21 mouse cellular contexts compared by ENCODE assay signal in genomic region chr14:14101296-14101695, GRCm38 (mm10).
"Had no signal": no experiment of that assay in that cellular context is flagged by ENCODE, and none has a peak within 500 bp of the region (broad histone marks: within the 10 kb centered on the region; RNA-seq: fewer than 3 reads in every experiment).

No protein-coding gene starts in this region.

- H3K4me2 ChIP-seq: limb, embryonic 13.5 days; lung, embryonic 14.5 days; midbrain, embryonic 12.5 days; midbrain, embryonic 15.5 days; neural tube, embryonic 12.5 days; neural tube, embryonic 15.5 days had no signal

- H3K4me3 ChIP-seq: limb, embryonic 10.5 days; limb, embryonic 13.5 days; midbrain, embryonic 12.5 days; midbrain, embryonic 15.5 days; neural tube, embryonic 12.5 days; neural tube, embryonic 15.5 days had no signal

- H3K27ac ChIP-seq: limb, embryonic 10.5 days; limb, embryonic 13.5 days; liver, embryonic 14.5 days; macrophage; midbrain, embryonic 12.5 days; midbrain, embryonic 15.5 days; neural tube, embryonic 12.5 days; neural tube, embryonic 15.5 days; stomach, postnatal 0 days had no signal

- H3K9ac ChIP-seq: limb, embryonic 13.5 days; liver, embryonic 14.5 days; liver, postnatal 0 days; lung, embryonic 14.5 days; midbrain, embryonic 12.5 days; midbrain, embryonic 15.5 days; neural tube, embryonic 12.5 days; neural tube, embryonic 15.5 days had no signal

- ATAC-seq: hindbrain, embryonic 16.5 days; lung, postnatal 0 days; midbrain, embryonic 15.5 days had no signal

- DNase-seq: layer of hippocampus, adult 9-11 months; liver; lung, embryonic 14.5 days; right cerebral cortex, adult 18-20 months; right cerebral cortex, postnatal 14 days; right cerebral cortex, postnatal 4 days; thymus, adult 2 months; thymus, postnatal 14 days; thymus, postnatal 4 days had no signal

- H3K4me1 ChIP-seq: limb, embryonic 10.5 days; limb, embryonic 13.5 days; midbrain, embryonic 12.5 days; midbrain, embryonic 15.5 days; neural tube, embryonic 12.5 days; neural tube, embryonic 15.5 days had no signal

- H3K27me3 ChIP-seq: limb, embryonic 13.5 days; midbrain, embryonic 12.5 days; midbrain, embryonic 15.5 days; neural tube, embryonic 12.5 days; neural tube, embryonic 15.5 days had no signal

- H3K9me3 ChIP-seq: limb, embryonic 10.5 days; limb, embryonic 13.5 days; midbrain, embryonic 12.5 days; midbrain, embryonic 15.5 days; neural tube, embryonic 12.5 days; neural tube, embryonic 15.5 days had no signal
